Mouse (Mus musculus): ENCODE results near the gene Elk3. TPM values are rescaled to one million over a fixed set of nuclear protein-coding genes. Genes with fewer than 3 reads are reported as not detected.

Gene Elk3
- polyA plus RNA-seq, 1 experiment from 2014 or later = 44.9 TPM

DNA sequence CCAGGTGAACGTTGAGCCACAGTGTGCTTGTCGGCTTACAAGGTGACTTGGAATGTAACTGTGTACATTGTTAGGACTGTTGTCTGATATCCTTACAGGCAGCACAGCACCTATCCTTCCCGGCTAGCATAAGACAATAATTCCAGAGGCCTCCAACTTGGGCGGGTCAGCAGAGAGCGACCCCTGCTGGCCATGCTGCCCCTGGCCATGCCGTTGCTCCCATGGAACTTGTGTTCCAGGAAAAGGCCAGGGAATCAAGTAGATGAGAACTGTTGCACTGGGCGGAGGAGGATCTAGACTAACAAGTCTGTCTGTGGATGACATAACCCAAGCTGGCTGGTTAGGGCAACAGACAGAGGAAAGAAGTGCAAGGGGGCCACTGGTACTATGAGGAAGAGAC, 19.6 kb downstream of the Elk3 start:
- Histone ChIP-seq H3K27me3 (ENCODE audit: control insufficient read depth, insufficient read depth, low read depth, low read length) (no peaks in the 10 kb centered on the region), H3K4me2 (ENCODE audit: low read depth, low read length) (no peak overlapping the region), H3K27ac (ENCODE audit: low read length) (0 out of 2 replicates have a peak overlapping the region, but pooled peaks have one; percentile 14), H3K9me3 (ENCODE audit: control insufficient read depth, low read length) (no peaks in the 10 kb centered on the region), H3K4me3 (ENCODE audit: low read length) (no peak overlapping the region), H3K36me3 (ENCODE audit: control insufficient read depth, insufficient read depth, low read length) (no peaks in the 10 kb centered on the region), H3K4me1 (replicated peaks; ENCODE audit: control insufficient read depth, insufficient read depth, low read length) (peaks cover 19% of the 10 kb centered on the region), H3K9ac (ENCODE audit: low read length) (no peak overlapping the region)
- peak; percentile 27; the same call in 1 of the 2 replicates for ATAC-seq (ENCODE audit: low read depth)
- WGBS = 29% methylated on average over 7 of the region's 7 CpGs

DNA sequence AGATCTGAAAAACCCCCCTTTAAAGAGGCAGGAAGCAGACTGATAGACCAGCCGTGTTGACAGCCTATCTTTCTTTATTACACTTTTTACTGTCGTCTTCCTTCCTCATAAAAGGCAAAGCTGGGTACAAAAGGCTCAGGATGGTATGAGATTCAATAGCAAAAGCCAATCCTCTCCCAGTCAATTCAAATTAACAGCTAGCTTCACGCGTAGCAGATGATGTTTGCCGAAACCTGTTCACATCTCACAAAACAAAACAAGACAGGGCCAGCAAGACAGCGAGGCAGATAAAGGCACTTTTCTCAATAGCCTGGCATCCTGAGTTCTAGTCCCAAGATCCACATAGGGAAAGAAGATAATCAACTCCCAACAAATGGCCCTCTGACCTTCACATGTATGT, 21.5 kb downstream of the Elk3 start:
- no peak for ATAC-seq (ENCODE audit: low read depth)
- H3K27ac ChIP-seq (ENCODE audit: low read length) = no peak overlapping the region

DNA sequence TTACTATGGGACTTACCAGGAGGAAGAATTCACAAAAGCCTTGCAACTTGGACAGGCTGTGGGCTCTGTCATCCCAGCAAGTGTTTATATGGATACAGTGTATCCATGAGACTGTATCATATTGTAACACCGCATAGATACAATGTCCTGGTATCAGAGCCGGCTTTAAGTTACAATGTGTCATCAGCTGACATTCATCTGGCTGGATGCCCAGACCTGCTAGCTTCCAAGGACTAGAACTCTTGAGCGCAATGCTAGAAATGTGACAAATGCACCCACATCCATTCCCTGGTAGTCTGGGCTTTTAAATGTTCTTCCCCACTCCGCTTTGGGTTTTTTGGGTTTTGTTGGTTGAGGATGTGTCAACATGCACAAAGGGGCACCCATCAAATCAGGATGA, 22.6 kb downstream of the Elk3 start:
- Histone ChIP-seq H3K9ac (ENCODE audit: low read length) (no peak overlapping the region), H3K27ac (ENCODE audit: low read length) (no peak overlapping the region), H3K4me3 (ENCODE audit: low read length) (no peak overlapping the region), H3K9me3 (ENCODE audit: control insufficient read depth, low read length) (no peaks in the 10 kb centered on the region), H3K4me2 (ENCODE audit: low read depth, low read length) (no peak overlapping the region), H3K36me3 (ENCODE audit: control insufficient read depth, insufficient read depth, low read length) (no peaks in the 10 kb centered on the region; the same call in 1 of the 2 replicates), H3K4me1 (replicated peaks; ENCODE audit: control insufficient read depth, insufficient read depth, low read length) (peaks cover 22% of the 10 kb centered on the region), H3K27me3 (ENCODE audit: control insufficient read depth, insufficient read depth, low read depth, low read length) (no peaks in the 10 kb centered on the region)
- WGBS = 35% methylated on average over 4 of the region's 4 CpGs
- peak; percentile 60; the same call in 1 of the 2 replicates for ATAC-seq (ENCODE audit: low read depth)

More for the DNA sequence above, 21.5 kb downstream of the Elk3 start:
- no peak overlapping the region for H3K9ac ChIP-seq (ENCODE audit: low read length)
- no peaks in the 10 kb centered on the region for H3K36me3 ChIP-seq (ENCODE audit: control insufficient read depth, insufficient read depth, low read length)
- H3K27me3 ChIP-seq (ENCODE audit: control insufficient read depth, insufficient read depth, low read depth, low read length) = no peaks in the 10 kb centered on the region
- H3K4me1 ChIP-seq (replicated peaks; ENCODE audit: control insufficient read depth, insufficient read depth, low read length) = peaks cover 23% of the 10 kb centered on the region
- H3K9me3 ChIP-seq (ENCODE audit: control insufficient read depth, low read length) = no peaks in the 10 kb centered on the region
- no peak overlapping the region for H3K4me3 ChIP-seq (ENCODE audit: low read length)
- no peak overlapping the region for H3K4me2 ChIP-seq (ENCODE audit: low read depth, low read length)
- 65% methylated on average over 6 of the region's 6 CpGs for WGBS

DNA sequence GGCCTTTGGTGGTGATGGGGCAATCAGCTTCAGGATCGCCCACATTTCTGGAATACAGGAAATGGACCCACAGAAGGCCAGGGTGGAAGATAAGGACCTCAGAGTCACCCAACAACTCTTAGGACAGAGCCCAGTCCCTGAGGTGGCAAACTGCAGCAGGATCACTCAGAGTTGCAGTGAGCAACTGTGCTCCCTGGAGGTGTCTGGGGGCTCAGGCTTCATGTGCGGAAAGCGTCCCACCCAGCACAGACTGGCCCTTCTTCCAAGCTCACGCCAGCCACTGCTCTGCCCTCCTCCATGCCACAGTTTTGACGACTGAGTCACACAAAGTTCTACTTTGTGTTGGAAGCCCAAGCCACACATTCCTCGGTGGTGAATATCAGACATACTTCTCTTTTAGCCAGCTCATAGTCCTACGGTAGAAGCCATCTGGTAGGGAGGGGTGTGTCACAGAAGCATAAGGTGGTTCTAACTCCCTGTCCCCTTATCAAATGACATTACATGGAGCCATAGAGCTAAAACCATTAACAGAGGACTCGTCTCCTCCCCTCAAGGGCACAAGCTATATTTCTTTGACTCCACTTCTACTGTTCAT, 23.3 kb downstream of the Elk3 start:
- no peaks in the 10 kb centered on the region for H3K9me3 ChIP-seq (ENCODE audit: control insufficient read depth, low read length)
- no peak for ATAC-seq (ENCODE audit: low read depth)
- H3K36me3 ChIP-seq (ENCODE audit: control insufficient read depth, insufficient read depth, low read length) = no peaks in the 10 kb centered on the region; the same call in 1 of the 2 replicates
- H3K9ac ChIP-seq (ENCODE audit: low read length) = no peak overlapping the region
- H3K4me3 ChIP-seq (ENCODE audit: low read length) = no peak overlapping the region
- H3K4me1 ChIP-seq (replicated peaks; ENCODE audit: control insufficient read depth, insufficient read depth, low read length) = peaks cover 22% of the 10 kb centered on the region
- H3K4me2 ChIP-seq (ENCODE audit: low read depth, low read length) = no peak overlapping the region
- H3K27ac ChIP-seq (ENCODE audit: low read length) = no peak overlapping the region
- 79% methylated on average over 8 of the region's 8 CpGs for WGBS
- no peaks in the 10 kb centered on the region for H3K27me3 ChIP-seq (ENCODE audit: control insufficient read depth, insufficient read depth, low read depth, low read length)

DNA sequence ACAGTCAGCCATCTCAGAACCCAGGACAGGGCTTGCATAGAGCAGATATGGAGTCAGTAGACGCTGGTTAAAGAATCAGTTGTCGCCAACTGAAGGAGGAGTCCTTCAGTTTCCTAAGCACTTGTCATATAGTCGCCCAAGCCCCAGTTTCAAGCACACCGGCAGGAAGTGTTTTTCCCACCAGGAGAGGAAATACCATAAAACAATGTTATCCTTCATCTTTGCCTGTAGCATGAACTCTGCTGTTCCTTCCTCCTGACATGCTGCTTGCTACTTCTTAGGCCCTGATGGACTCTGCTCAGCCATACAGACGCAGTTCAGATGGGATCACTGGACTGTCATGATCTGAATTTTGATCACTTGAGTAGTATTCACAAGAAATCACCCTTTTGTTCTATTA, 25.4 kb downstream of the Elk3 start:
- no peaks in the 10 kb centered on the region for H3K9me3 ChIP-seq (ENCODE audit: control insufficient read depth, low read length)
- no peaks in the 10 kb centered on the region for H3K27me3 ChIP-seq (ENCODE audit: control insufficient read depth, insufficient read depth, low read depth, low read length)
- peaks cover 15% of the 10 kb centered on the region; the same call in 1 of the 2 replicates for H3K4me1 ChIP-seq (replicated peaks; ENCODE audit: control insufficient read depth, insufficient read depth, low read length)
- no peak for ATAC-seq (ENCODE audit: low read depth)
- peaks cover 7% of the 10 kb centered on the region for H3K36me3 ChIP-seq (ENCODE audit: control insufficient read depth, insufficient read depth, low read length)
- 49% methylated on average over 5 of the region's 5 CpGs for WGBS
- no peak overlapping the region for H3K4me3 ChIP-seq (ENCODE audit: low read length)
- H3K4me2 ChIP-seq (ENCODE audit: low read depth, low read length) = no peak overlapping the region
- no peak overlapping the region for H3K9ac ChIP-seq (ENCODE audit: low read length)
- H3K27ac ChIP-seq (ENCODE audit: low read length) = no peak overlapping the region

DNA sequence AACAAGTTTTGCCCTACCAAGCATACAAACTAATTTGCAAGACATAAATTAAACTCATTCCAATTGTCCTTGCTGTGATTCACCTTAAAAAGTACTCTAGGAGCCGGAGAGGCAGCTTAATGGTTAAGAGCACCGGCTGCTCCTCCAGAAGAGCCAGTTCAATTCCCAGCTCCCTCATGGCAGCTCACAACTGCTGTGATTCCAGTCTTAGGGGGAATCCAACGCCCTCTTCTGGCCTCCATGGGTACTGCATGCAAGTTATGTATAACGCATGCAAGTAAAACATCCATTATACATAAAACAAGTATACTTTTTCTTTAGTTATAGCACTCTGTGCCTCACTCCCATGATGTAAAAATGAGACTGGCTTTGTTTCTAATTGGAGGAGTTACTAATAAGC, 27.7 kb downstream of the Elk3 start:
- H3K9me3 ChIP-seq (ENCODE audit: control insufficient read depth, low read length) = no peaks in the 10 kb centered on the region
- 71% methylated on average over 4 of the region's 4 CpGs for WGBS
- no peak overlapping the region for H3K9ac ChIP-seq (ENCODE audit: low read length)
- ATAC-seq (ENCODE audit: low read depth) = no peak
- H3K27me3 ChIP-seq (ENCODE audit: control insufficient read depth, insufficient read depth, low read depth, low read length) = no peaks in the 10 kb centered on the region
- no peak overlapping the region for H3K4me3 ChIP-seq (ENCODE audit: low read length)
- peaks cover 8% of the 10 kb centered on the region; the same call in 1 of the 2 replicates for H3K4me1 ChIP-seq (replicated peaks; ENCODE audit: control insufficient read depth, insufficient read depth, low read length)
- no peak overlapping the region for H3K4me2 ChIP-seq (ENCODE audit: low read depth, low read length)
- no peak overlapping the region for H3K27ac ChIP-seq (ENCODE audit: low read length)
- H3K36me3 ChIP-seq (ENCODE audit: control insufficient read depth, insufficient read depth, low read length) = peaks cover 11% of the 10 kb centered on the region

DNA sequence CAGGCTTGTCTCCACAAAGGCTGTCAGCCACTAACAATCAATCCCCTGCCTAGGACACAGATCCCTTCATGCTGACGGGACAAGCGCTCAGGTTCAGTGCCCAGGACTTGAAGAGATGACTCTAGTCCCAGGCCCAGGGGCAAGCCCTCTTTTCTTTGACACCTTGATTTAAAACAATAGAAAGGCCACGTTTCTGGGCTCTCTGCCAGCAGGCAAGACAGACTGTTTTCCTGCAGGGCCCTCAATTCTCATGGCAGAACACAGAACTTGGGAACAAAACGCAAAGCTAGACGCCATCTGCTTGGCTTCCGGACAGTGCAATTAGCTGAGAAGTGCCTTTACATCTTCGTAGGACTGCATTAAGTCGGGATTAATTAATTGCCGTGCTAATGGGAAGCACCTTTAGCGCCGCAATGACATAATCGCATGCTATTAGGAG, 28.4 kb downstream of the Elk3 start:
- WGBS = 55% methylated on average over 12 of the region's 12 CpGs
- H3K27ac ChIP-seq (ENCODE audit: low read length) = no peak overlapping the region
- no peaks in the 10 kb centered on the region for H3K27me3 ChIP-seq (ENCODE audit: control insufficient read depth, insufficient read depth, low read depth, low read length)
- H3K4me2 ChIP-seq (ENCODE audit: low read depth, low read length) = no peak overlapping the region
- no peak overlapping the region for H3K9ac ChIP-seq (ENCODE audit: low read length)
- H3K9me3 ChIP-seq (ENCODE audit: control insufficient read depth, low read length) = no peaks in the 10 kb centered on the region
- H3K4me3 ChIP-seq (ENCODE audit: low read length) = no peak overlapping the region
- H3K4me1 ChIP-seq (replicated peaks; ENCODE audit: control insufficient read depth, insufficient read depth, low read length) = peaks cover 5% of the 10 kb centered on the region; the same call in 1 of the 2 replicates
- ATAC-seq (ENCODE audit: low read depth) = peak; percentile 36
- H3K36me3 ChIP-seq (ENCODE audit: control insufficient read depth, insufficient read depth, low read length) = peaks cover 11% of the 10 kb centered on the region

DNA sequence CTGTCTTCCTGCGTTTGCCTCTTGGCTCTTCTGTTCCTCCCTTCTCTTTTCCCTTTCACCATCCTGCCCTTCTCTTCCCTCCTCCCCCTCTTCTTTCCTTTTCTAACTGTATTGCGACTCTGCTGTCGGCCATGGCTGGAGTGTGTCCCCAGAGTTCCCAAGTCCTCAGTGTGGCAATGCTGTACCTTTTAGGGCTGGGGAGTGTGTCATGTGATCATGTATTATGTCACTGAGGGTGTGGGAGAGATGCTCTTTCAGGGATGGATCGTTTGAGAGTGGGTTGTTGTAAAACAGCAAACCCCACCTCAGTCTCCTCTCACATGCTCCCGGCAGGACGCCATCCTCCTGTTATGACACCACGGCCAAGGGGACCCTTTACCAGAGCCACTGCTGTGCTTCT, 29.8 kb downstream of the Elk3 start:
- 74% methylated on average over 7 of the region's 7 CpGs for WGBS
- Histone ChIP-seq H3K27ac (ENCODE audit: low read length) (no peak overlapping the region), H3K4me3 (ENCODE audit: low read length) (no peak overlapping the region), H3K9me3 (ENCODE audit: control insufficient read depth, low read length) (no peaks in the 10 kb centered on the region), H3K27me3 (ENCODE audit: control insufficient read depth, insufficient read depth, low read depth, low read length) (no peaks in the 10 kb centered on the region), H3K4me2 (ENCODE audit: low read depth, low read length) (no peak overlapping the region), H3K9ac (ENCODE audit: low read length) (no peak overlapping the region), H3K4me1 (replicated peaks; ENCODE audit: control insufficient read depth, insufficient read depth, low read length) (peaks cover 16% of the 10 kb centered on the region), H3K36me3 (ENCODE audit: control insufficient read depth, insufficient read depth, low read length) (peaks cover 11% of the 10 kb centered on the region)
- no peak for ATAC-seq (ENCODE audit: low read depth)

DNA sequence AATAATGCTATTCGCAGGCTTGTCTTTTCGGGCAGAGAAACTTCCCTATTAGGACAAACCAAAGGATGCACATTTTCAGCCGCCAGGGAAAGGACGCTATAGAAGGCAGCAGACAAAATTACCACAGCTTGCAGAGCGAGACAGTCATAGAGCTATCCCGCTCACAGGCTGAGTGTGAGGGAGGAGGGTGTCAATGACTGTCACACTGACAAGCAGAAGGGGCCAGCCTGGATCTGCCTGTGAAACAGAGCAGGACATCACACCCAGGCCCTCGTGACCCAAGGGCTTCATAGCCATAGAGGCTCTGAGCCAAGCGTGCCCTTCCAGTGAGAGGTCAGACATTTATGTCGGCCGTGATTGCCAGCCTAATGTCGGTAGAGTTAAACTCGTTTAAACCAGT, 30.3 kb downstream of the Elk3 start:
- Histone ChIP-seq H3K27me3 (ENCODE audit: control insufficient read depth, insufficient read depth, low read depth, low read length) (no peaks in the 10 kb centered on the region), H3K4me2 (ENCODE audit: low read depth, low read length) (no peak overlapping the region), H3K36me3 (ENCODE audit: control insufficient read depth, insufficient read depth, low read length) (peaks cover 11% of the 10 kb centered on the region), H3K4me3 (ENCODE audit: low read length) (no peak overlapping the region), H3K9ac (ENCODE audit: low read length) (no peak overlapping the region), H3K4me1 (replicated peaks; ENCODE audit: control insufficient read depth, insufficient read depth, low read length) (peaks cover 21% of the 10 kb centered on the region), H3K27ac (ENCODE audit: low read length) (no peak overlapping the region), H3K9me3 (ENCODE audit: control insufficient read depth, low read length) (no peaks in the 10 kb centered on the region)
- 80% methylated on average over 12 of the region's 12 CpGs for WGBS
- no peak for ATAC-seq (ENCODE audit: low read depth)

Measured in lung, embryonic 16.5 days (tissue).